Mouse (Mus musculus) brain, embryonic 14.5 days (tissue): ENCODE data around the gene Exoc4.

ENCODE experiments used
- CTCF ChIP-seq: fragments of 200-500 bp; IDR thresholded peaks from 2 replicates; pipeline ENCODE4 v1.5.1; 2012; ENCODE audit warnings: inconsistent platforms, mild to moderate bottlenecking, moderate library complexity, borderline replicate concordance; ENCODE audit not compliant: insufficient read depth, insufficient read length; ENCODE audit errors: extremely low read depth
- POLR2A ChIP-seq: fragments of 200-500 bp; IDR thresholded peaks from 2 replicates; pipeline ENCODE4 v1.6.1; 2012; ENCODE audit warnings: mild to moderate bottlenecking, inconsistent platforms, borderline replicate concordance; ENCODE audit not compliant: poor library complexity, insufficient read depth, insufficient read length, severe bottlenecking; ENCODE audit errors: extremely low read depth

- TF ChIP-seq POLR2A: no peak
- no peak for TF ChIP-seq CTCF
Measured at GRCm38 (mm10) chr6:33910671-33911070, 661.8 kb downstream of the Exoc4 start.
